Mouse (Mus musculus): ENCODE measurements around the gene Capn11. TPM values are rescaled to one million over a fixed set of nuclear protein-coding genes. Genes with fewer than 3 reads are reported as not detected.

The Capn11 gene
- polyA plus RNA-seq, 1 experiment from 2014 or later = not detected

GRCm38 (mm10) chr17:45638596-45639295, 20.4 kb downstream of the Capn11 start:
- WGBS (ENCODE audit: insufficient replicate concordance) = 69% methylated on average over 16 of the region's 16 CpGs
- no peak for TF ChIP-seq EP300 (IDR thresholded peaks at IDR 0.05; ENCODE audit: low read depth)
- TF ChIP-seq CTCF (IDR thresholded peaks at IDR 0.05; ENCODE audit: low read depth) = no peak
- Histone ChIP-seq H3K4me3 (ENCODE audit: low read depth, low read length) (no peak overlapping the region), H3K4me1 (ENCODE audit: insufficient read depth) (no peaks in the 10 kb centered on the region), H3K4me2 (ENCODE audit: low read depth, low read length) (no peak overlapping the region), H3K9me3 (ENCODE audit: low read length) (no peaks in the 10 kb centered on the region), H3K9ac (replicated peaks) (no peak overlapping the region), H3K27ac (ENCODE audit: low read depth) (no peak overlapping the region), H3K36me3 (replicated peaks; ENCODE audit: insufficient read depth, low read length) (no peaks in the 10 kb centered on the region), H3K27me3 (ENCODE audit: insufficient read depth, low read length) (no peaks in the 10 kb centered on the region)
- ATAC-seq = no peak
- no peak for DNase-seq

GRCm38 (mm10) chr17:45634033-45634432, 25.1 kb downstream of the Capn11 start:
- Histone ChIP-seq H3K36me3 (replicated peaks; ENCODE audit: insufficient read depth, low read length) (no peaks in the 10 kb centered on the region), H3K4me2 (ENCODE audit: low read depth, low read length) (no peak overlapping the region), H3K4me1 (ENCODE audit: insufficient read depth) (peaks cover 10% of the 10 kb centered on the region), H3K27ac (ENCODE audit: low read depth) (no peak overlapping the region), H3K9me3 (ENCODE audit: low read length) (no peaks in the 10 kb centered on the region), H3K4me3 (ENCODE audit: low read depth, low read length) (no peak overlapping the region), H3K27me3 (ENCODE audit: insufficient read depth, low read length) (0 out of 2 replicates have a peak, but pooled peaks cover 2% of the 10 kb centered on the region), H3K9ac (replicated peaks) (no peak overlapping the region)
- TF ChIP-seq EP300 (IDR thresholded peaks at IDR 0.05; ENCODE audit: low read depth) = no peak
- TF ChIP-seq CTCF (IDR thresholded peaks at IDR 0.05; ENCODE audit: low read depth) = no peak
- no peak for ATAC-seq
- WGBS (ENCODE audit: insufficient replicate concordance) = 76% methylated on average over 5 of the region's 5 CpGs
- no peak for DNase-seq

- Histone ChIP-seq H3K9ac (replicated peaks) (no peak overlapping the region), H3K4me1 (ENCODE audit: insufficient read depth) (peaks cover 10% of the 10 kb centered on the region), H3K4me2 (ENCODE audit: low read depth, low read length) (no peak overlapping the region), H3K4me3 (ENCODE audit: low read depth, low read length) (no peak overlapping the region), H3K27ac (ENCODE audit: low read depth) (no peak overlapping the region), H3K36me3 (replicated peaks; ENCODE audit: insufficient read depth, low read length) (no peaks in the 10 kb centered on the region), H3K9me3 (ENCODE audit: low read length) (no peaks in the 10 kb centered on the region), H3K27me3 (ENCODE audit: insufficient read depth, low read length) (0 out of 2 replicates have a peak, but pooled peaks cover 2% of the 10 kb centered on the region)
- DNase-seq (no peak), ATAC-seq (0 out of 2 replicates have a peak, but pooled peaks have one; percentile 14)
- 57% methylated on average over 6 of the region's 6 CpGs for WGBS (ENCODE audit: insufficient replicate concordance)
- TF ChIP-seq CTCF (IDR thresholded peaks at IDR 0.05; ENCODE audit: low read depth) (no peak), EP300 (IDR thresholded peaks at IDR 0.05; ENCODE audit: low read depth) (no peak)
These were observed 27.2 kb downstream of the Capn11 start for GRCm38 (mm10) chr17:45631940-45632339.

GRCm38 (mm10) chr17:45630992-45631391, 28.1 kb downstream of the Capn11 start:
- no peaks in the 10 kb centered on the region for H3K9me3 ChIP-seq (ENCODE audit: low read length)
- H3K4me1 ChIP-seq (ENCODE audit: insufficient read depth) = peaks cover 10% of the 10 kb centered on the region
- H3K9ac ChIP-seq (replicated peaks) = no peak overlapping the region
- 0 out of 2 replicates have a peak, but pooled peaks cover 2% of the 10 kb centered on the region for H3K27me3 ChIP-seq (ENCODE audit: insufficient read depth, low read length)
- DNase-seq (no peak), ATAC-seq (no peak)
- WGBS (ENCODE audit: insufficient replicate concordance) = 59% methylated on average over 3 of the region's 3 CpGs
- TF ChIP-seq EP300 (IDR thresholded peaks at IDR 0.05; ENCODE audit: low read depth) = no peak
- TF ChIP-seq CTCF (IDR thresholded peaks at IDR 0.05; ENCODE audit: low read depth) = no peak
- no peak overlapping the region for H3K4me2 ChIP-seq (ENCODE audit: low read depth, low read length)
- H3K27ac ChIP-seq (ENCODE audit: low read depth) = no peak overlapping the region
- H3K36me3 ChIP-seq (replicated peaks; ENCODE audit: insufficient read depth, low read length) = no peaks in the 10 kb centered on the region
- H3K4me3 ChIP-seq (ENCODE audit: low read depth, low read length) = no peak overlapping the region

GRCm38 (mm10) chr17:45629861-45630694, 29.0 kb downstream of the Capn11 start:
- peak; percentile 78 for TF ChIP-seq CTCF (IDR thresholded peaks at IDR 0.05; ENCODE audit: low read depth)
- 0 out of 2 replicates have a peak, but pooled peaks have one; percentile 20 for TF ChIP-seq EP300 (IDR thresholded peaks at IDR 0.05; ENCODE audit: low read depth)
- Histone ChIP-seq H3K27ac (ENCODE audit: low read depth) (peak overlapping the region; percentile 58), H3K36me3 (replicated peaks; ENCODE audit: insufficient read depth, low read length) (no peaks in the 10 kb centered on the region), H3K9ac (replicated peaks) (peak overlapping the region; percentile 50; the same call in 1 of the 2 replicates), H3K4me2 (ENCODE audit: low read depth, low read length) (peak overlapping the region; percentile 71), H3K27me3 (ENCODE audit: insufficient read depth, low read length) (0 out of 2 replicates have a peak, but pooled peaks cover 2% of the 10 kb centered on the region), H3K9me3 (ENCODE audit: low read length) (no peaks in the 10 kb centered on the region), H3K4me3 (ENCODE audit: low read depth, low read length) (peak overlapping the region; percentile 23), H3K4me1 (ENCODE audit: insufficient read depth) (peaks cover 10% of the 10 kb centered on the region)
- ATAC-seq (peak; percentile 41), DNase-seq (peak; percentile 64)
- WGBS (ENCODE audit: insufficient replicate concordance) = 4% methylated on average over 34 of the region's 34 CpGs

All from liver, postnatal 0 days (tissue).